Mouse (Mus musculus): ENCODE data around the gene BC049352. TPM values are rescaled to one million over a fixed set of nuclear protein-coding genes. Genes with fewer than 3 reads are reported as not detected.

BC049352 gene
- polyA plus RNA-seq, 1 experiment from 2014 or later: not detected

DNA sequence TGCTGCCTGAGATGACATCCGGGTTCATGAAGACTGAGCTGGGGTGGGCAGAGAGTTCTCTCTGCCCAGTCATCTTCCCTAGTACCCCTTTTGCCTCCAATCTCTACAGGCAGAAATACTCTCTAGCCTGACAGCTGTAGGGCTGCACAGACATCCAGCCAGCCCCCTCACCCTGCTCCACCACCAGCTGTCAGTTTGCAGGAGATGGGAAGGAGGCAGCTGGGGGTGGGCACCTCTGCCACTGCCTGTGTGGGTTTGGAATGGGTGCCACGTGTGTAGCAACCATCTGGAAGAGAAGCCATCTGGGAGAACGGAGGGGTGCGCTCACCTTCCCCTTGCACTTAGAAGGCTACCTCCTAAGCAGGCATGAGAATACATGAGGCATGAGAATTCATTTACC, 3.4 kb downstream of the BC049352 start:
- Histone ChIP-seq H3K4me1 (ENCODE audit: control insufficient read depth, insufficient read depth, low read depth, low read length) (no peaks in the 10 kb centered on the region; the same call in 1 of the 2 replicates), H3K27ac (ENCODE audit: low read depth, low read length) (no peak overlapping the region), H3K27me3 (replicated peaks; ENCODE audit: control insufficient read depth, insufficient read depth, low read length) (no peaks in the 10 kb centered on the region), H3K9me3 (ENCODE audit: control insufficient read depth, low read length) (no peaks in the 10 kb centered on the region), H3K4me2 (ENCODE audit: low read length) (no peak overlapping the region), H3K36me3 (ENCODE audit: control insufficient read depth, insufficient read depth, low read length) (no peaks in the 10 kb centered on the region), H3K4me3 (ENCODE audit: low read length) (no peak overlapping the region), H3K9ac (ENCODE audit: low read depth, low read length) (no peak overlapping the region)
- 60% methylated on average over 4 of the region's 4 CpGs for WGBS
- ATAC-seq: no peak

- Histone ChIP-seq H3K9me3 (ENCODE audit: control insufficient read depth, low read length) (no peaks in the 10 kb centered on the region), H3K9ac (ENCODE audit: low read depth, low read length) (no peak overlapping the region), H3K36me3 (ENCODE audit: control insufficient read depth, insufficient read depth, low read length) (no peaks in the 10 kb centered on the region), H3K4me1 (ENCODE audit: control insufficient read depth, insufficient read depth, low read depth, low read length) (no peaks in the 10 kb centered on the region), H3K27me3 (replicated peaks; ENCODE audit: control insufficient read depth, insufficient read depth, low read length) (no peaks in the 10 kb centered on the region), H3K4me2 (ENCODE audit: low read length) (no peak overlapping the region), H3K4me3 (ENCODE audit: low read length) (no peak overlapping the region), H3K27ac (ENCODE audit: low read depth, low read length) (no peak overlapping the region)
- no peak for ATAC-seq
- 91% methylated on average over 10 of the region's 10 CpGs for WGBS
Observed at GRCm38 (mm10) chr9:45188570-45189563, 7.1 kb downstream of the BC049352 start.

GRCm38 (mm10) chr9:45189661-45190174, 7.9 kb downstream of the BC049352 start:
- no peak overlapping the region for H3K9ac ChIP-seq (ENCODE audit: low read depth, low read length)
- H3K36me3 ChIP-seq (ENCODE audit: control insufficient read depth, insufficient read depth, low read length): no peaks in the 10 kb centered on the region
- 92% methylated on average over 4 of the region's 4 CpGs for WGBS
- no peak overlapping the region for H3K27ac ChIP-seq (ENCODE audit: low read depth, low read length)
- no peaks in the 10 kb centered on the region for H3K27me3 ChIP-seq (replicated peaks; ENCODE audit: control insufficient read depth, insufficient read depth, low read length)
- no peak overlapping the region for H3K4me2 ChIP-seq (ENCODE audit: low read length)
- ATAC-seq: no peak
- no peaks in the 10 kb centered on the region for H3K4me1 ChIP-seq (ENCODE audit: control insufficient read depth, insufficient read depth, low read depth, low read length)
- no peaks in the 10 kb centered on the region for H3K9me3 ChIP-seq (ENCODE audit: control insufficient read depth, low read length)
- H3K4me3 ChIP-seq (ENCODE audit: low read length): no peak overlapping the region

DNA sequence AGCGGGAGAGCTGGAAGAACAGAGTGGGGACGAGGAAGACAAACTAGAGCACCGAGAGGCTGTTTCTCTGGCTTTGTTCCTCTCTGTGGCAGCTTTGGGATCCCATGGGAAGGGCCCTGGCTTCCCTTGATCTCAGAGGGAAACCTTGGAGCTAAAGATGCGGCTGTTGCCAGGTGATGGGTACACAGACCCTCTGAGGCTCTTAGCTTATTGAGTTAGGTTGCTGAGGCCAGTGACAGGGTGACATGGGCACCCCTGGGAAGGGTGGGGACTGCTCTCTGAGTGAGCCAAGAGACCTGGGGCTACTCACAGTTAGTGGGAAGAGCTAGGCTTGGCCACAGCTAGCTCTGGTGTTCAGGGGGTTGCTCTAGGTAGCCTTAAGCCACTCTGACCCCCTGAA, 13.7 kb downstream of the BC049352 start:
- H3K36me3 ChIP-seq (ENCODE audit: control insufficient read depth, insufficient read depth, low read length): no peaks in the 10 kb centered on the region
- 77% methylated on average over 4 of the region's 4 CpGs for WGBS
- H3K4me3 ChIP-seq (ENCODE audit: low read length): no peak overlapping the region
- H3K4me1 ChIP-seq (ENCODE audit: control insufficient read depth, insufficient read depth, low read depth, low read length): no peaks in the 10 kb centered on the region
- no peaks in the 10 kb centered on the region for H3K9me3 ChIP-seq (ENCODE audit: control insufficient read depth, low read length)
- no peak overlapping the region for H3K9ac ChIP-seq (ENCODE audit: low read depth, low read length)
- no peak overlapping the region for H3K4me2 ChIP-seq (ENCODE audit: low read length)
- H3K27me3 ChIP-seq (replicated peaks; ENCODE audit: control insufficient read depth, insufficient read depth, low read length): no peaks in the 10 kb centered on the region
- ATAC-seq: no peak
- H3K27ac ChIP-seq (ENCODE audit: low read depth, low read length): no peak overlapping the region

- Histone ChIP-seq H3K36me3 (ENCODE audit: control insufficient read depth, insufficient read depth, low read length) (no peaks in the 10 kb centered on the region), H3K9me3 (ENCODE audit: control insufficient read depth, low read length) (no peaks in the 10 kb centered on the region), H3K27me3 (replicated peaks; ENCODE audit: control insufficient read depth, insufficient read depth, low read length) (no peaks in the 10 kb centered on the region), H3K4me1 (ENCODE audit: control insufficient read depth, insufficient read depth, low read depth, low read length) (no peaks in the 10 kb centered on the region), H3K9ac (ENCODE audit: low read depth, low read length) (no peak overlapping the region), H3K4me3 (ENCODE audit: low read length) (no peak overlapping the region), H3K27ac (ENCODE audit: low read depth, low read length) (no peak overlapping the region), H3K4me2 (ENCODE audit: low read length) (no peak overlapping the region)
- WGBS: 83% methylated on average over 8 of the region's 8 CpGs
- ATAC-seq: no peak
Observed at GRCm38 (mm10) chr9:45196125-45196830, 14.5 kb downstream of the BC049352 start.

- Histone ChIP-seq H3K4me3 (ENCODE audit: low read length) (no peak overlapping the region), H3K4me1 (ENCODE audit: control insufficient read depth, insufficient read depth, low read depth, low read length) (no peaks in the 10 kb centered on the region), H3K27me3 (replicated peaks; ENCODE audit: control insufficient read depth, insufficient read depth, low read length) (no peaks in the 10 kb centered on the region), H3K9me3 (ENCODE audit: control insufficient read depth, low read length) (no peaks in the 10 kb centered on the region), H3K27ac (ENCODE audit: low read depth, low read length) (no peak overlapping the region), H3K9ac (ENCODE audit: low read depth, low read length) (no peak overlapping the region), H3K4me2 (ENCODE audit: low read length) (no peak overlapping the region), H3K36me3 (ENCODE audit: control insufficient read depth, insufficient read depth, low read length) (no peaks in the 10 kb centered on the region)
- WGBS: 92% methylated on average over 5 of the region's 5 CpGs
- ATAC-seq: no peak
Observed at GRCm38 (mm10) chr9:45197549-45197948, 15.7 kb downstream of the BC049352 start.

- 83% methylated on average over 5 of the region's 5 CpGs for WGBS
- H3K27ac ChIP-seq (ENCODE audit: low read depth, low read length): no peak overlapping the region
Observed at GRCm38 (mm10) chr9:45201319-45201947, 19.6 kb downstream of the BC049352 start.

GRCm38 (mm10) chr9:45202021-45202798, 20.4 kb downstream of the BC049352 start:
- Histone ChIP-seq H3K27ac (ENCODE audit: low read depth, low read length) (no peak overlapping the region), H3K4me1 (ENCODE audit: control insufficient read depth, insufficient read depth, low read depth, low read length) (no peaks in the 10 kb centered on the region), H3K4me3 (ENCODE audit: low read length) (no peak overlapping the region), H3K27me3 (replicated peaks; ENCODE audit: control insufficient read depth, insufficient read depth, low read length) (no peaks in the 10 kb centered on the region), H3K9ac (ENCODE audit: low read depth, low read length) (no peak overlapping the region), H3K9me3 (ENCODE audit: control insufficient read depth, low read length) (no peaks in the 10 kb centered on the region), H3K4me2 (ENCODE audit: low read length) (no peak overlapping the region), H3K36me3 (ENCODE audit: control insufficient read depth, insufficient read depth, low read length) (no peaks in the 10 kb centered on the region)
- WGBS: 75% methylated on average over 9 of the region's 9 CpGs
- no peak for ATAC-seq

More at GRCm38 (mm10) chr9:45201319-45201947, 19.6 kb downstream of the BC049352 start:
- Histone ChIP-seq H3K36me3 (ENCODE audit: control insufficient read depth, insufficient read depth, low read length) (no peaks in the 10 kb centered on the region), H3K4me3 (ENCODE audit: low read length) (no peak overlapping the region), H3K4me2 (ENCODE audit: low read length) (no peak overlapping the region), H3K9ac (ENCODE audit: low read depth, low read length) (no peak overlapping the region), H3K4me1 (ENCODE audit: control insufficient read depth, insufficient read depth, low read depth, low read length) (no peaks in the 10 kb centered on the region), H3K9me3 (ENCODE audit: control insufficient read depth, low read length) (no peaks in the 10 kb centered on the region), H3K27me3 (replicated peaks; ENCODE audit: control insufficient read depth, insufficient read depth, low read length) (no peaks in the 10 kb centered on the region)
- no peak for ATAC-seq
